Mouse (Mus musculus) kidney, embryonic 14.5 days (tissue): ENCODE measurements at regions not wholly inside any gene's neighbourhood (a gene's known extent, or its start where the extent isn't known, plus 50 kb on each side); places are given as distances from the start of the nearest gene placed in this dataset.

ENCODE experiments used
- ATAC-seq: fragments of 200-750 bp; cut with Nextera tagmentation; 2 replicates; pipeline ENCODE4 v1.8.0; 2017; ENCODE audit warnings: moderate number of reproducible peaks, mild to moderate bottlenecking, moderate TSS enrichment, moderate library complexity; ENCODE audit not compliant: low FRiP score, low TSS enrichment
- H3K27ac ChIP-seq: fragments of 300-500 bp; sonication (generic); 2 replicates; pipeline ENCODE4 v1.5.1; 2014; ENCODE audit warnings: low read depth, mild to moderate bottlenecking, low read length, moderate library complexity, mixed read lengths
- H3K27me3 ChIP-seq: fragments of 300-500 bp; sonication (generic); 2 replicates; pipeline ENCODE4 v1.6.1; 2014; ENCODE audit warnings: mild to moderate bottlenecking, low read length; ENCODE audit not compliant: control insufficient read depth, insufficient read depth
- H3K36me3 ChIP-seq: fragments of 300-500 bp; sonication (generic); 2 replicates; pipeline ENCODE4 v1.6.1; 2014; ENCODE audit warnings: low read length, mixed read lengths; ENCODE audit not compliant: control insufficient read depth, insufficient read depth
- H3K4me1 ChIP-seq: fragments of 300-500 bp; sonication (generic); 2 replicates; pipeline ENCODE4 v1.6.1; 2014; ENCODE audit warnings: low read length, mixed read lengths; ENCODE audit not compliant: control insufficient read depth, insufficient read depth
- H3K4me2 ChIP-seq: fragments of 300-500 bp; sonication (generic); replicated peaks from 2 replicates; pipeline ENCODE4 v1.6.1; 2014; ENCODE audit warnings: low read depth, mild to moderate bottlenecking, low read length
- H3K4me3 ChIP-seq: fragments of 300-500 bp; sonication (generic); 2 replicates; pipeline ENCODE4 v1.5.1; 2014; ENCODE audit warnings: mild to moderate bottlenecking, low read length
- H3K9ac ChIP-seq: fragments of 300-500 bp; sonication (generic); 2 replicates; pipeline ENCODE4 v1.6.1; 2014; ENCODE audit warnings: low read depth, mild to moderate bottlenecking, low read length, moderate library complexity
- H3K9me3 ChIP-seq: fragments of 300-500 bp; sonication (generic); 2 replicates; pipeline ENCODE4 v1.6.1; 2016; ENCODE audit warnings: low read length; ENCODE audit not compliant: control insufficient read depth
- WGBS: fragments of 180-500 bp; shearing (Covaris S2); extraction: QIAGEN DNeasy Blood & Tissue Kit; methylation state at CpG from one replicate; pipeline ENCODE4 v1.1.7; 2014; 5-methylcytosine and 5-hydroxymethylcytosine counted together

- 55% methylated on average over 4 of the region's 4 CpGs for WGBS
- ATAC-seq = no peak
Observed at GRCm38 (mm10) chr9:33930286-33930685, 555.4 kb upstream of the Kirrel3 start.

GRCm38 (mm10) chr9:33934071-33934470 lies 551.6 kb upstream of the Kirrel3 start:
- H3K4me1 ChIP-seq = no peaks in the 10 kb centered on the region
- no peak for ATAC-seq
- no peaks in the 10 kb centered on the region for H3K36me3 ChIP-seq
- H3K4me3 ChIP-seq = no peak overlapping the region
- H3K9me3 ChIP-seq = no peaks in the 10 kb centered on the region
- 77% methylated on average over 5 of the region's 5 CpGs for WGBS
- no peak overlapping the region for H3K9ac ChIP-seq
- H3K4me2 ChIP-seq = no peak overlapping the region
- H3K27me3 ChIP-seq = no peaks in the 10 kb centered on the region
- no peak overlapping the region for H3K27ac ChIP-seq

More at GRCm38 (mm10) chr9:33930286-33930685, 555.4 kb upstream of the Kirrel3 start:
- Histone ChIP-seq H3K4me3 (no peak overlapping the region), H3K36me3 (no peaks in the 10 kb centered on the region), H3K4me2 (no peak overlapping the region), H3K27ac (no peak overlapping the region), H3K9me3 (no peaks in the 10 kb centered on the region), H3K27me3 (no peaks in the 10 kb centered on the region), H3K4me1 (no peaks in the 10 kb centered on the region), H3K9ac (no peak overlapping the region)

- Histone ChIP-seq H3K4me3 (no peak overlapping the region), H3K9ac (no peak overlapping the region), H3K9me3 (no peaks in the 10 kb centered on the region), H3K27me3 (no peaks in the 10 kb centered on the region), H3K36me3 (no peaks in the 10 kb centered on the region), H3K4me1 (no peaks in the 10 kb centered on the region), H3K27ac (no peak overlapping the region), H3K4me2 (no peak overlapping the region)
- no peak for ATAC-seq
Observed at GRCm38 (mm10) chr9:33954319-33954718, 531.4 kb upstream of the Kirrel3 start.
